Mouse (Mus musculus): ENCODE data around the gene Spopl.

DNA sequence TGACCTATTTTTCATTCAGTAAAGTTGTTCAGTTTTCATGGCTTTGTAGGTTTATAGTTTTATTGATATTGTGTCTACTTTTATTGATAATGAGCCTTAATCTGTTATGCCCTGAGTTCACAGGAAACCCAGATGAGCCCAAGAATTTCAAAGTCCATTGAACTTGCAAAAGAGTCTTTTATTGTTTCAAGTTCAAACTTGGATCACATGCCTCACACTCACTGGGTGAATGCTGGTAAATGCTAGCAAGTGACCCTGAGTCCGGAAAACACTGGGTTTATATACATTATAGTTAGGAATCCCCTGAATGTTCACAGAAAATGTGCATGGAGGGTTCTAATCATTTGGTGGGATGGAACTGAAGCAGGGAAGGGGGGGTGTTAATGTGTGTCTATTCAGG lies 90.2 kb downstream of the Spopl start:
- no peak for TF ChIP-seq CTCF (IDR thresholded peaks at IDR 0.05; ENCODE audit: insufficient read depth, low read length)
- TF ChIP-seq POLR2A (IDR thresholded peaks at IDR 0.05; ENCODE audit: borderline replicate concordance, extremely low read depth, low read depth, low read length) = no peak

Data from lung, adult 2 months (tissue).